Mouse (Mus musculus): ENCODE measurements around the gene Arhgap24. TPM values are rescaled to one million over a fixed set of nuclear protein-coding genes. Genes with fewer than 3 reads are reported as not detected.
A peak's percentile ranks its signal among the peaks of the same experiment; 100 is the strongest.

The Arhgap24 gene
- polyA plus RNA-seq, 1 experiment from 2014 or later: 51.1 TPM

DNA sequence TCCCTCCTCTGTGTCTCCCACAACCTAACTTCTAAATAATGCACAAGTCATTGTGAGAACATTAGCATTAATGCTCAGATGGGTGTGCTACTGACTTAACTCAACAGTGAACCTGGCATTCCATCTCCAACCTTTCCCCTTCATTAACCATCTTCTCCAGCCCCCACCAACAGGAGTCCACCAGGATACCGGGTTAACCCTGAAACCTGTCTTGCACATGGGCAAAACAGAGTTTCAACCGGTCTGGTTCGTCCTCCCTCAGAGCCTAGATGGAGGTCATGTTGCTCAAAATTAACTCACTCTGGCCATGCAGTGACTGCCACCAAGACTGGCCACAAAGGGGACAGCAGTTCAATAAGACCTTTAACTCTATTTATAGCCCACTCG, 285.9 kb downstream of the Arhgap24 start:
- no peak for ATAC-seq (ENCODE audit: low FRiP score, low TSS enrichment)
- no peaks in the 10 kb centered on the region; the same call in 1 of the 2 replicates for H3K9me3 ChIP-seq (ENCODE audit: control insufficient read depth, low read length)
- no peak overlapping the region for H3K4me3 ChIP-seq (ENCODE audit: low read length)
- H3K4me1 ChIP-seq (ENCODE audit: control insufficient read depth, insufficient read depth, low read length): peaks cover 23% of the 10 kb centered on the region
- H3K36me3 ChIP-seq (ENCODE audit: control insufficient read depth, insufficient read depth, low read length): no peaks in the 10 kb centered on the region
- no peaks in the 10 kb centered on the region for H3K27me3 ChIP-seq (ENCODE audit: control insufficient read depth, insufficient read depth, low read length)
- H3K4me2 ChIP-seq (replicated peaks; ENCODE audit: low read depth, low read length): no peak overlapping the region
- H3K9ac ChIP-seq (ENCODE audit: low read depth, low read length): no peak overlapping the region
- peak overlapping the region; percentile 69; the same call in 1 of the 2 replicates for H3K27ac ChIP-seq (ENCODE audit: low read depth, low read length)
- WGBS: 57% methylated on average over 4 of the region's 4 CpGs

DNA sequence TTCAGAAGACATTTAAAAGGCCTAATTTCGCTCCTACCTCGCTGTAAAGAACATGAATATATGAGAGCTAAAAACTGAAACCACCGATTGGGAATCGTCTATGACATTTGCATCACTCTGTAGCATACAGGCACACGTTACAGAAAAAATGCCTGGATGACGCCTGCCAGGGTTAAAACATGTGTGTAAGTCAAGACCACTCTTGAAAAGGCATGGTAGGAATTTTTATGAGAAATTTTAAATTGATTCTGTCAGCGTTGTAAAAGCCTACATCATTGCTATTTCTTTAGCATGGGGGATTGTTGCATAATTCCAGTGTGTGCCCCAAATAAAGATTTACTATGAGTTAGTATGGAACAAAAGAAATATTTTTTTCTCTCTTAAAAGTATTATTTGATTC, 286.6 kb downstream of the Arhgap24 start:
- Histone ChIP-seq H3K4me2 (replicated peaks; ENCODE audit: low read depth, low read length) (no peak overlapping the region), H3K27ac (ENCODE audit: low read depth, low read length) (peak overlapping the region; percentile 69; the same call in 1 of the 2 replicates)

DNA sequence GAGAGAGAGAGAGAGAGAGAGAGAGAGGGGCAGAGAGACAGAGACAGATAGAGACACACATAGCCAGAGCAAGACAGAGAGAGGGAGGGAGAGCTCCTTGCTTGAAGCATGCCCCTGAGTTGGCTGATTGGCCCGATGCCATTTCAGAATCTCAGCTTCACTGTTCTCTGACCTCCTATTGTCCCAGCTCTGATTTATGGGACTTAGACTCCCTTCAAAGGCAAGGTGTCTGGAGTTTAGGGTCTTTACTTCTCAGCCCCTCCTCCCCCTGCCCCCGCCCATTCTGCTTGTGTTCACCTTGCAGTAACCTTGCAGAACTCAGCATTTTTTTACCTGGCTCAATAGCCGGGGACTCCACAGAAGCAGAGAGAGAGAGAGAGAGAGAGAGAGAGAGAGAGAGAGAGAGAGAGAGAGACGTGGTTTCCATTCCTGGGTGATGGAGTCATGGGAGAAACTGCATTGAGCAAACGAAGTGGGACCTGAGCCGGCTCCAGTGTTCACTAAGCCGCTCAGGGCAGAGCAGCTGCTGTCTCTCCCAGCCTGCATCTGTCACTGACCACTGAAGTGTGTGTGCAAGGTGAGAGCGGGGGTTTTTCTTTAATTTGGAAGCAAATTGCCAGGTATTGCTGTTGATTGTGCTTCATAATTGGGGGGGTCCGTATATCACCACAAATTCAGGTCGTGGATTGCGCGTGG, 287.3 kb downstream of the Arhgap24 start:
- peak overlapping the region; percentile 30 for H3K4me2 ChIP-seq (replicated peaks; ENCODE audit: low read depth, low read length)
- H3K4me3 ChIP-seq (ENCODE audit: low read length): peak overlapping the region; percentile 22
- peak overlapping the region; percentile 69 for H3K27ac ChIP-seq (ENCODE audit: low read depth, low read length)
- H3K9me3 ChIP-seq (ENCODE audit: control insufficient read depth, low read length): no peaks in the 10 kb centered on the region; the same call in 1 of the 2 replicates
- H3K4me1 ChIP-seq (ENCODE audit: control insufficient read depth, insufficient read depth, low read length): peaks cover 23% of the 10 kb centered on the region
- ATAC-seq (ENCODE audit: low FRiP score, low TSS enrichment): peak; percentile 89
- H3K9ac ChIP-seq (ENCODE audit: low read depth, low read length): peak overlapping the region; percentile 45; the same call in 1 of the 2 replicates
- H3K36me3 ChIP-seq (ENCODE audit: control insufficient read depth, insufficient read depth, low read length): no peaks in the 10 kb centered on the region
- H3K27me3 ChIP-seq (ENCODE audit: control insufficient read depth, insufficient read depth, low read length): no peaks in the 10 kb centered on the region
- WGBS: 18% methylated on average over 12 of the region's 12 CpGs

More for the DNA sequence above, 286.6 kb downstream of the Arhgap24 start:
- Histone ChIP-seq H3K4me3 (ENCODE audit: low read length) (no peak overlapping the region), H3K9me3 (ENCODE audit: control insufficient read depth, low read length) (no peaks in the 10 kb centered on the region; the same call in 1 of the 2 replicates), H3K9ac (ENCODE audit: low read depth, low read length) (no peak overlapping the region), H3K27me3 (ENCODE audit: control insufficient read depth, insufficient read depth, low read length) (no peaks in the 10 kb centered on the region), H3K36me3 (ENCODE audit: control insufficient read depth, insufficient read depth, low read length) (no peaks in the 10 kb centered on the region), H3K4me1 (ENCODE audit: control insufficient read depth, insufficient read depth, low read length) (peaks cover 23% of the 10 kb centered on the region)
- WGBS: 75% methylated on average over 7 of the region's 7 CpGs
- no peak for ATAC-seq (ENCODE audit: low FRiP score, low TSS enrichment)

DNA sequence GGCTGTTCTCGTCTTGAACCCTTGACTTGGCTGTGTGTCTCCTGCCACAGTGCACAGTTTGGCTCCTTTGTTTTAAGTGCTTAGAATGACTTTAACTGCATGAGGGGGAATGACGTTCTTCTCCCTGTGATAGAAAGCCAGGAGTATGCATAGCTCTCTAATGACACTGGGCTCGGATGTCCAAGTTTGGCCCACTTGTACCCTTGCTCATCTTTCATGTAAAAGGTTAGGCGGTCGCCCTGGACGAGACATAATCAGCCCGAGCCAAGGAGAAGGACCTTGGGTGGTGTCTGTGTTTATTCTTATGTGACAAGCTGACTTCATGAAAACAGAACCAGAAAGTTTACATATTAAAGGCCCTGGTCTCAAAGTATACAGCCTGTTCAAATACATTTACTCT, 289.4 kb downstream of the Arhgap24 start:
- no peak for ATAC-seq (ENCODE audit: low FRiP score, low TSS enrichment)
- H3K9me3 ChIP-seq (ENCODE audit: control insufficient read depth, low read length): no peaks in the 10 kb centered on the region; the same call in 1 of the 2 replicates
- 56% methylated on average over 7 of the region's 7 CpGs for WGBS
- H3K4me1 ChIP-seq (ENCODE audit: control insufficient read depth, insufficient read depth, low read length): peaks cover 31% of the 10 kb centered on the region
- H3K4me3 ChIP-seq (ENCODE audit: low read length): no peak overlapping the region
- H3K9ac ChIP-seq (ENCODE audit: low read depth, low read length): no peak overlapping the region
- H3K27me3 ChIP-seq (ENCODE audit: control insufficient read depth, insufficient read depth, low read length): no peaks in the 10 kb centered on the region
- no peak overlapping the region for H3K27ac ChIP-seq (ENCODE audit: low read depth, low read length)
- peak overlapping the region; percentile 3 for H3K4me2 ChIP-seq (replicated peaks; ENCODE audit: low read depth, low read length)
- no peaks in the 10 kb centered on the region for H3K36me3 ChIP-seq (ENCODE audit: control insufficient read depth, insufficient read depth, low read length)

DNA sequence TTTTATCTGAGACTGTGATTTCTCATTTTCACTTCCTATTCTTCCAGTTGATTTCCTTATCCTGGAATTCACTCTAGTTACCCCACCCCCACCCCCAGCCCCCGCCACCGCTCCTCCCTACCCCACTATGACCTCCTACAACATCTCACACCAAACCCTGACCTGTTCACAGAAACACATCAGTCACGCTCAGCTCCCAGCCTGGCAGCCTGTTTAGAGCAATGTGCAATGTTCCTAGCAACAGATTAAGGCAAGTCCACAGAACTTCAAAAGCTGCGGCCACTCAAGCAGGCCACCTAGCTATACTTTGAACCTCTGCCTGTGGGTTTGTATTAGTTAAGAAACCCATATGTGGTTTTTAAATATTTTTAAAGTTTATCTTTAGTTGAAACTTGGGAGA, 293.3 kb downstream of the Arhgap24 start:
- Histone ChIP-seq H3K4me2 (replicated peaks; ENCODE audit: low read depth, low read length) (no peak overlapping the region), H3K9ac (ENCODE audit: low read depth, low read length) (0 out of 2 replicates have a peak overlapping the region, but pooled peaks have one; percentile 4), H3K27ac (ENCODE audit: low read depth, low read length) (no peak overlapping the region; the same call in 1 of the 2 replicates), H3K4me1 (ENCODE audit: control insufficient read depth, insufficient read depth, low read length) (peaks cover 8% of the 10 kb centered on the region), H3K27me3 (ENCODE audit: control insufficient read depth, insufficient read depth, low read length) (no peaks in the 10 kb centered on the region), H3K9me3 (ENCODE audit: control insufficient read depth, low read length) (no peaks in the 10 kb centered on the region), H3K4me3 (ENCODE audit: low read length) (no peak overlapping the region), H3K36me3 (ENCODE audit: control insufficient read depth, insufficient read depth, low read length) (no peaks in the 10 kb centered on the region)
- 0 out of 2 replicates have a peak, but pooled peaks have one; percentile 63 for ATAC-seq (ENCODE audit: low FRiP score, low TSS enrichment)
- 22% methylated on average over 4 of the region's 4 CpGs for whole genome bisulfite sequencing

DNA sequence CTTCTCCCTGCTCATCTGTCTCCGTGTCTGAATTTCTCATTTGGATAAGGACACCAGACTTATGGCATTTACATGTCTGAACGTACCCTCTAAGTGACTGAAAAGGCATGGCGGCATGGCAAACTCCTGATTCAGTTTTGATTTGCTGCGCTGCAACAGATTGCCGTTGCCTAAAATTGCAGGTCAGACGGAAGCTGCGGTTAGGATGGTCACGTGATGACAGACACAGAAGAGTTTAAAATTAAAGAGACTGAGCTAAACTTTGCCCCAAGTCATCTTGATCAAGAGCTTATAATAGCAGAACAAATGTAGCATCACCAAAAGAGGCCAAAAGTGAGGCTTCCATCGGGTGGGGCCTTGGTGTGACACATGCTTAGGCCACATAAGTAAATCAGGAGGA, 296.1 kb downstream of the Arhgap24 start:
- Histone ChIP-seq H3K36me3 (ENCODE audit: control insufficient read depth, insufficient read depth, low read length) (no peaks in the 10 kb centered on the region), H3K9ac (ENCODE audit: low read depth, low read length) (no peak overlapping the region), H3K4me1 (ENCODE audit: control insufficient read depth, insufficient read depth, low read length) (peaks cover 8% of the 10 kb centered on the region), H3K27ac (ENCODE audit: low read depth, low read length) (no peak overlapping the region), H3K9me3 (ENCODE audit: control insufficient read depth, low read length) (no peaks in the 10 kb centered on the region), H3K27me3 (ENCODE audit: control insufficient read depth, insufficient read depth, low read length) (no peaks in the 10 kb centered on the region), H3K4me2 (replicated peaks; ENCODE audit: low read depth, low read length) (no peak overlapping the region), H3K4me3 (ENCODE audit: low read length) (no peak overlapping the region)
- 94% methylated on average over 9 of the region's 9 CpGs for WGBS
- no peak for ATAC-seq (ENCODE audit: low FRiP score, low TSS enrichment)

DNA sequence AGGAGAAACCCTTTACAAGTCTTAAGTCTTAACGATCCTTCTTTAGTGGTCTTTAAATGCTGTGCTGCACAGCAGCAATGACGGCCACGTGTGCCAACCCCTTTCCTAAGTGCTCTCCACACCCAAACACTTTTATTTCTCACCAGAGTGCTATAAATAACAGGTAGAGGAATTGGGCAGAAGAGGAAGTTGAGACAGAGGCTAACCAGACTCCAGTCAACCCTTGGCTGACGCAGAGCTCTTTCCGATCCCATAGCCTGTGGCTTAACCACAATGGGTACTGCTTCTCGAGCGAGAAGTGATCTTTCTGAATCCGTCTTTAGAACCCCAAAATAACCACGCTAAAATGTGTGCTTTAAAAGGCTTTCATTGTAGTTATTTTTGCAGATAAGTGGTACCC, 296.7 kb downstream of the Arhgap24 start:
- Histone ChIP-seq H3K9ac (ENCODE audit: low read depth, low read length) (no peak overlapping the region), H3K4me3 (ENCODE audit: low read length) (no peak overlapping the region), H3K9me3 (ENCODE audit: control insufficient read depth, low read length) (no peaks in the 10 kb centered on the region), H3K27ac (ENCODE audit: low read depth, low read length) (no peak overlapping the region), H3K27me3 (ENCODE audit: control insufficient read depth, insufficient read depth, low read length) (no peaks in the 10 kb centered on the region), H3K4me1 (ENCODE audit: control insufficient read depth, insufficient read depth, low read length) (peaks cover 8% of the 10 kb centered on the region), H3K4me2 (replicated peaks; ENCODE audit: low read depth, low read length) (no peak overlapping the region), H3K36me3 (ENCODE audit: control insufficient read depth, insufficient read depth, low read length) (no peaks in the 10 kb centered on the region)
- ATAC-seq (ENCODE audit: low FRiP score, low TSS enrichment): no peak
- WGBS: 53% methylated on average over 9 of the region's 9 CpGs

DNA sequence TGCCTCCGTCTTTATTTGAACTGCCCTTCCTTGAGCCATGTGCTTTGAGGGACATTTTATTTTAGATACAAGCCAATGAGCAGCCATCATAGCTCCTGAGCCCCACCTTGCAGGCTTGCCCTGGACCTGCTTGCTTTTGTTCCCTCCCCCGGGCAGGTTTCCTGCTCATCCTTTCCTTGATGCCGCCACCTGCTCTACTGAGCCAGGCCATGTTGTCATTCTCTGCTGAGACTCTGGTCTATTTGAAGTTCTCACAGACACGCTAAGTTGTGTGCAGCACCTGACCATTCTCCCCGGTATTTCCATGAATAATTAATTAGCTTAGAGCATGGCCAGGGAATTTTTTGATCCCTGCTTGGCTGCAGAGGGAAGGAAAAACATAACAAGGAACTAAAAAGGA, 297.1 kb downstream of the Arhgap24 start:
- H3K4me1 ChIP-seq (ENCODE audit: control insufficient read depth, insufficient read depth, low read length): peaks cover 8% of the 10 kb centered on the region
- no peaks in the 10 kb centered on the region for H3K36me3 ChIP-seq (ENCODE audit: control insufficient read depth, insufficient read depth, low read length)
- H3K4me2 ChIP-seq (replicated peaks; ENCODE audit: low read depth, low read length): no peak overlapping the region
- peak; percentile 51 for ATAC-seq (ENCODE audit: low FRiP score, low TSS enrichment)
- no peak overlapping the region for H3K27ac ChIP-seq (ENCODE audit: low read depth, low read length)
- no peak overlapping the region for H3K9ac ChIP-seq (ENCODE audit: low read depth, low read length)
- WGBS: 55% methylated on average over 5 of the region's 5 CpGs
- H3K4me3 ChIP-seq (ENCODE audit: low read length): no peak overlapping the region
- H3K27me3 ChIP-seq (ENCODE audit: control insufficient read depth, insufficient read depth, low read length): no peaks in the 10 kb centered on the region
- H3K9me3 ChIP-seq (ENCODE audit: control insufficient read depth, low read length): no peaks in the 10 kb centered on the region

DNA sequence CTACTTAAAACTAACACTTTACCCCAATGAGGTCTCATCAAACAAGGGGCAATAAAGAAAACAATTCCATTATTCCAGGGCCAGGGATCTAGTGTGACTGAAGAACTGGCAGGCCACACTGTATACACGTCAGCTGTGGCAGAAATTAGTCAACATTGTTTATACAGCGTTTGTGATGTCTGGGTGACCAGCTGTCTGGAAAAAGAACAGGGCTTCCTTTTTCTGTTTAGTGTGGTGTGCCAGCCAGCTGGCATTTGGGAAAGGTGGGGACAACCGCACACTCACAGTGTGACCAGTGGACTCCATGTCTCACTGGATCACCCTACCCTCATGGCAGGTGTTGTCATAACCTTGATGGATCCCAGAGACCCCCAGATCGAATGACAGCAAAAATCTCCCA, 302.4 kb downstream of the Arhgap24 start:
- Histone ChIP-seq H3K27me3 (ENCODE audit: control insufficient read depth, insufficient read depth, low read length) (no peaks in the 10 kb centered on the region), H3K36me3 (ENCODE audit: control insufficient read depth, insufficient read depth, low read length) (no peaks in the 10 kb centered on the region), H3K27ac (ENCODE audit: low read depth, low read length) (no peak overlapping the region), H3K9ac (ENCODE audit: low read depth, low read length) (no peak overlapping the region), H3K4me3 (ENCODE audit: low read length) (no peak overlapping the region), H3K4me1 (ENCODE audit: control insufficient read depth, insufficient read depth, low read length) (no peaks in the 10 kb centered on the region), H3K4me2 (replicated peaks; ENCODE audit: low read depth, low read length) (no peak overlapping the region), H3K9me3 (ENCODE audit: control insufficient read depth, low read length) (no peaks in the 10 kb centered on the region)
- WGBS: 77% methylated on average over 4 of the region's 4 CpGs
- no peak for ATAC-seq (ENCODE audit: low FRiP score, low TSS enrichment)
